Mouse (Mus musculus): ENCODE data around the gene Gm4881. TPM values are rescaled to one million over a fixed set of nuclear protein-coding genes. Genes with fewer than 3 reads are reported as not detected.

Gm4881 gene
- polyA plus RNA-seq, 1 experiment from 2014 or later = 2.0 TPM

DNA sequence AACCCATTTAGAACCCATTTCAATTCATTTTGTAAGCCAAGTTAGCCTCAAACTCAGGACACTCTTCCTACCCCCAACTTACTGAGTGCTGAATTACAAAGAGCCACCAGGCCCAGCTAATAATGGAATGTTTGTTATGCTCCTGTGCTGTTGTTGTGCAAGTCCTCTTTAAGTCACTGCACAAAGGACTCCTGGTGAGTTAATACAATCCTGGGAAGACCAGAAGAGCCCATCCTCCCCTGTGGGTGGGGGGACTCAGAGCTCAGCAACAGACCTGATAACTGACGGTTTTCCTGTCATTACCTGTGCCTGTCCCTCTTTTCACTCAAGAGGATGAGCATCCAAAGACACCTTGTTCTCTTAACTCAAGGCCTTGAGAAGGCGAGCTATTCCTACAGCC is 64.7 kb downstream of the Gm4881 start:
- 15% methylated on average over 2 of the region's 2 CpGs for WGBS
- no peaks in the 10 kb centered on the region for H3K27me3 ChIP-seq (replicated peaks)
- H3K27ac ChIP-seq (replicated peaks) = no peak overlapping the region
- H3K4me3 ChIP-seq (replicated peaks) = no peak overlapping the region
- no peak overlapping the region for H3K9ac ChIP-seq (replicated peaks)
- H3K4me2 ChIP-seq = no peak overlapping the region
- H3K36me3 ChIP-seq = no peaks in the 10 kb centered on the region
- no peaks in the 10 kb centered on the region for H3K9me3 ChIP-seq (replicated peaks)
- H3K4me1 ChIP-seq = no peaks in the 10 kb centered on the region
- ATAC-seq (ENCODE audit: low FRiP score) = no peak

DNA sequence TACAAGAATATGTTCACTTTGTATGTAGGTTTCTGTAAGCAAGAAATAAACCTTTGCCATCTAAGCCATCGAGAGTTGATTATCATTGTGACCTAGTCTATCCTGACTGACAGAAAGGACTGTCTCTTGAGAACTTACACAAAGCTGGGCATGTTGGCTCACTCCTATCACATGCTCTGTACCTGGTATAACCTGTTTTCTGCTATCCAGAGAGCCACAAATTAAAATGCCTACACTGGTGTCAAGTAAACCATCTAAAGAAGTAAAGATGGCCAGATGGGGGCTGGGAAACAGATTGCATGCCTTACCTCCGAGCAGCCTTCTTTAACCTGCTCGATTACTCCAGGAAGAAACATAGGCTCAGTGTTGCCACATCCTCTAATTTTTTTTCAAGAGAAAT is 66.7 kb downstream of the Gm4881 start:
- Histone ChIP-seq H3K27me3 (replicated peaks) (no peaks in the 10 kb centered on the region), H3K9me3 (replicated peaks) (no peaks in the 10 kb centered on the region), H3K27ac (replicated peaks) (no peak overlapping the region), H3K9ac (replicated peaks) (no peak overlapping the region), H3K4me3 (replicated peaks) (no peak overlapping the region), H3K36me3 (no peaks in the 10 kb centered on the region), H3K4me2 (no peak overlapping the region), H3K4me1 (no peaks in the 10 kb centered on the region)
- 80% methylated on average over 3 of the region's 3 CpGs for WGBS
- ATAC-seq (ENCODE audit: low FRiP score) = no peak

Small RNA genes within 50 kb of the gene (microRNA-seq; reads per million reads assigned to microRNA genes)
- gene Mir7046 (0.52 reads per million), gene Mir7047 (not detected)

Other genes starting within 250 kb of the Gm4881 start
- gene BC049730, start 235.3 kb downstream of the Gm4881 start, polyA plus RNA-seq (2015; fragmentation: Nextera tagmentation; extraction: Ambion mirVana) = not detected in 2 replicates
- not detected in 2 replicates for gene Gm4763, start 217.6 kb downstream of the Gm4881 start, polyA plus RNA-seq (2015; fragmentation: Nextera tagmentation; extraction: Ambion mirVana)
- gene Cd177, start 184.2 kb downstream of the Gm4881 start, polyA plus RNA-seq (2015; fragmentation: Nextera tagmentation; extraction: Ambion mirVana) = 0.19 and 0.20 TPM in 2 replicates
- gene Ceacam10, start 167.3 kb downstream of the Gm4881 start, polyA plus RNA-seq (2015; fragmentation: Nextera tagmentation; extraction: Ambion mirVana) = 0.29 and 0.74 TPM in 2 replicates
- 27.5 and 33.4 TPM in 2 replicates for gene Gm9844, start 82.3 kb downstream of the Gm4881 start, polyA plus RNA-seq (2015; fragmentation: Nextera tagmentation; extraction: Ambion mirVana)
- 0.18 TPM in 1 of 2 replicates, not detected in the other for gene Lypd4, start 74.6 kb downstream of the Gm4881 start, polyA plus RNA-seq (2015; fragmentation: Nextera tagmentation; extraction: Ambion mirVana)
- 0.26 and 0.36 TPM in 2 replicates for gene Dmrtc2, start 74.4 kb downstream of the Gm4881 start, polyA plus RNA-seq (2015; fragmentation: Nextera tagmentation; extraction: Ambion mirVana)
- 1,165 and 1,469 TPM in 2 replicates for gene Rps19, start 60.1 kb downstream of the Gm4881 start, polyA plus RNA-seq (2015; fragmentation: Nextera tagmentation; extraction: Ambion mirVana)
- 0.35 and 0.45 TPM in 2 replicates for gene Cd79a, start 47.1 kb downstream of the Gm4881 start, polyA plus RNA-seq (2015; fragmentation: Nextera tagmentation; extraction: Ambion mirVana)
- gene Arhgef1, start 41.6 kb downstream of the Gm4881 start, polyA plus RNA-seq (2015; fragmentation: Nextera tagmentation; extraction: Ambion mirVana) = 78.5 and 85.3 TPM in 2 replicates
- 297 and 336 TPM in 2 replicates for gene Rabac1, start 28.3 kb upstream of the Gm4881 start, polyA plus RNA-seq (2015; fragmentation: Nextera tagmentation; extraction: Ambion mirVana)
- gene Atp1a3, start 61.5 kb upstream of the Gm4881 start, polyA plus RNA-seq (2015; fragmentation: Nextera tagmentation; extraction: Ambion mirVana) = 538 and 586 TPM in 2 replicates
- gene Grik5, start 127.9 kb upstream of the Gm4881 start, polyA plus RNA-seq (2015; fragmentation: Nextera tagmentation; extraction: Ambion mirVana) = 14.9 and 17.8 TPM in 2 replicates
- gene Zfp574, start 128.1 kb upstream of the Gm4881 start, polyA plus RNA-seq (2015; fragmentation: Nextera tagmentation; extraction: Ambion mirVana) = 31.6 TPM in 2 replicates
- 19.5 and 24.1 TPM in 2 replicates for gene Pou2f2, start 235.2 kb upstream of the Gm4881 start, polyA plus RNA-seq (2015; fragmentation: Nextera tagmentation; extraction: Ambion mirVana)